Mouse (Mus musculus): ENCODE data around the gene Stk40. TPM values are rescaled to one million over a fixed set of nuclear protein-coding genes. Genes with fewer than 3 reads are reported as not detected.

Gene Stk40
- total RNA-seq, 2 experiments from 2014 or later = 43.5 to 48.3 TPM

- no peak for DNase-seq (ENCODE audit: low spot score in 2 of 2)
Measured at GRCm38 (mm10) chr4:126119051-126119450, 15.3 kb downstream of the Stk40 start.

GRCm38 (mm10) chr4:126120052-126120451, 16.3 kb downstream of the Stk40 start:
- no peak for DNase-seq (ENCODE audit: low spot score in 2 of 2)

- no peak for DNase-seq (ENCODE audit: low spot score in 2 of 2)
Measured at GRCm38 (mm10) chr4:126120506-126120905, 16.7 kb downstream of the Stk40 start.

GRCm38 (mm10) chr4:126123309-126124040, 19.7 kb downstream of the Stk40 start:
- peak; percentile 23 to 59 for DNase-seq (ENCODE audit: low spot score in 2 of 2)

- no peak for DNase-seq (ENCODE audit: low spot score in 2 of 2)
Measured at GRCm38 (mm10) chr4:126130502-126130901, 26.7 kb downstream of the Stk40 start.

- peak in 1 of 2 experiments; percentile 31 for DNase-seq (ENCODE audit: low spot score in 2 of 2)
Measured at GRCm38 (mm10) chr4:126131290-126132121, 27.7 kb downstream of the Stk40 start.

- DNase-seq (ENCODE audit: low spot score in 2 of 2) = no peak
Measured at GRCm38 (mm10) chr4:126132636-126133264, 29.0 kb downstream of the Stk40 start.

- DNase-seq (ENCODE audit: low spot score in 2 of 2) = no peak
Measured at GRCm38 (mm10) chr4:126134236-126134635, 30.5 kb downstream of the Stk40 start.

GRCm38 (mm10) chr4:126134639-126135038, 30.9 kb downstream of the Stk40 start:
- DNase-seq (ENCODE audit: low spot score in 2 of 2) = no peak

GRCm38 (mm10) chr4:126137773-126138172, 34.0 kb downstream of the Stk40 start:
- no peak for DNase-seq (ENCODE audit: low spot score in 2 of 2)

GRCm38 (mm10) chr4:126141021-126141420, 37.3 kb downstream of the Stk40 start:
- DNase-seq (ENCODE audit: low spot score in 2 of 2) = no peak

- DNase-seq (ENCODE audit: low spot score in 2 of 2) = no peak
Measured at GRCm38 (mm10) chr4:126145396-126145795, 41.6 kb downstream of the Stk40 start.

- no peak for DNase-seq (ENCODE audit: low spot score in 2 of 2)
Measured at GRCm38 (mm10) chr4:126146974-126147532, 43.3 kb downstream of the Stk40 start.

- DNase-seq (ENCODE audit: low spot score in 2 of 2) = no peak
Measured at GRCm38 (mm10) chr4:126147533-126148160, 43.9 kb downstream of the Stk40 start, which contains the start of gene Eva1b. Gene Eva1b (plus strand): TSS chr4:126147744.

- DNase-seq (ENCODE audit: low spot score in 2 of 2) = no peak
Measured at GRCm38 (mm10) chr4:126148161-126148961, 44.6 kb downstream of the Stk40 start.

GRCm38 (mm10) chr4:126149041-126149676, 45.4 kb downstream of the Stk40 start:
- no peak for DNase-seq (ENCODE audit: low spot score in 2 of 2)

GRCm38 (mm10) chr4:126149798-126150197, 46.0 kb downstream of the Stk40 start:
- no peak for DNase-seq (ENCODE audit: low spot score in 2 of 2)

- DNase-seq (ENCODE audit: low spot score in 2 of 2) = no peak
Measured at GRCm38 (mm10) chr4:126150297-126150948, 46.7 kb downstream of the Stk40 start.

- DNase-seq (ENCODE audit: low spot score in 2 of 2) = no peak
Measured at GRCm38 (mm10) chr4:126150949-126151320, 47.2 kb downstream of the Stk40 start.

Data from left cerebral cortex, adult 18-20 months (tissue).